Mouse (Mus musculus): ENCODE data around the gene Vmn1r196. TPM values are rescaled to one million over a fixed set of nuclear protein-coding genes. Genes with fewer than 3 reads are reported as not detected.
"Not testable (repeated sequence)": the region's sequence is repeated elsewhere in the genome, so short reads cannot be mapped to it uniquely, and the experiment has no call there.

Vmn1r196 gene
- polyA plus RNA-seq (2017; shearing (Covaris generic)): not detected

DNA sequence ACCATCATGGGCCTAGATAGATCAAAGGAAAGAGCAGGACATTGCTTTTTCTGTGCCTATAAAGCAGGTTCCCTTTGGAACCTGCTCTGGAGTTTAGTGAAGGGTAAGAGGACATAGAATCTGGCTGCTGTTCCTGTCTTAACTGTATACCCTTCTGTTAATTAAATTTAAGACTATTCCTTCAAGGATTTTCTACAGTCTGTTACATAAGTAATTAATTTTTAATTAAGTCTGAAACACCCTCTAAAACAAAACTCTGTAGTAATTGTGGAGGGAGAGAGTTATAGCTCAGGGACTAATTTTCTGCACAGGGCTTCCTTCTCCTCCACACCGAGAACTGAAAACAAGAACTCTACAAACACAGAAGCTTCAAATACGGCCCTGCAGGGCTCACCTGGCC, at the start of gene Vmn1r196:
Gene Vmn1r196, plus strand, starts transcription at position 301 of the 400 bp plus-strand sequence.
- ATAC-seq: no peak

DNA sequence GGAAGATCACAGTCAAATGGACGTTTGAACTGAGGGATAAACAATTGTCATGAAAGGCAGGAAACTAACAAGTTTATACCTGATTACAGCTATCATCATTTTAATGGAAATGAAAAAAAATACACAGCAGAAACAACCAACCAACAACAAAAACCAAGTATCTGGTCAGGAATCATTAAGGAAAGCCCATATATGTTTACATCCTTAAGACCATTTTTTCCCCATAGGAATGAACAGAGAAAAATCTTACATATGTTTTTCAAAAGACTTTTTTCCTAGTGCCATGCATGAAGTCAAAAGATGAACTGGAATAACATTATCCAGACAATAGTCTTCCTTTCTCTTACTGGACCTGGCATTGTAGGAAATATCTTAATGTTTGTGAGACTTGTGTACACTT, 45.8 kb upstream of the Vmn1r196 start, which contains the start of gene Vmn1r194:
Gene Vmn1r194, plus strand, starts transcription at position 301 of the 400 bp plus-strand sequence.
- no peak for ATAC-seq

DNA sequence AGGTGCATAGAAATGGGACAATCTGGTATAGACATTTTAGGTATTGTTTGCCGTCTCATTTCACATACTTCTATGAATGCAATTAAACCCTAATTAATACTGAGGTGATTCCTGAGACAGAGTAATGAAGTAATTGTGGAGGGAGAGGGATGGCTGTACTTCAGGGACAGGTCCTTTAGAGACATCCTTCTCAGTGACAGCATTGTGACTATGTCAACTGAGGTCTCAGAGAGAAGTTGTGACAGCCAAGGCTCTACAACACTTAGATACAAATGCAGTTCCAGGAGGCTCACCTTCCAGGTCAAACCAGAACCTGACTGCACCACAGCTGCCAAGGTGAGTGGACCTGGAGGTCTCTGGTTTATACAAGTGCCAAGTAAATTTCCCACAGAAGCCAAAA, 19.5 kb upstream of the Vmn1r196 start, which contains the start of gene Vmn1r195:
Gene Vmn1r195, plus strand, starts transcription at position 301 of the 400 bp plus-strand sequence.
- ATAC-seq: not testable (repeated sequence)

DNA sequence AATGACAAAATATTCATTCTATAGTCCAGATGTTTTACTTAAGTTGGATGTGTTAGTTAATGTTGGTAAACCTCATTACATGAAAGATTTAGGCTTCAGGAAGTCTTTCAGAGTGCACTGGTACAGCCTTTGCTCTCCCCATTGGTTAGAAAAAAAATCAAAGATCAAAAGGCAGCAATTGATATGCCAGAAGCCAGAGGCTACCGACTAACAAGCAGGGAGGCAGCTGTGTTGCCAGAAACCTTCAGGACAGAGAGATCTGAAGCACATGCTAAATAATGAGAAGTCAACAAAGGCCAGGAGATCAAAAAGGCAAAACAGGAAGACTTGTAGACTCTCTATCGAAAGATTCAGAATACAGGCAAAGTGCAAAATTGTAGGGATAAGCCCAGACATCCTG, 18.0 kb upstream of the Vmn1r196 start:
- no peak for ATAC-seq

DNA sequence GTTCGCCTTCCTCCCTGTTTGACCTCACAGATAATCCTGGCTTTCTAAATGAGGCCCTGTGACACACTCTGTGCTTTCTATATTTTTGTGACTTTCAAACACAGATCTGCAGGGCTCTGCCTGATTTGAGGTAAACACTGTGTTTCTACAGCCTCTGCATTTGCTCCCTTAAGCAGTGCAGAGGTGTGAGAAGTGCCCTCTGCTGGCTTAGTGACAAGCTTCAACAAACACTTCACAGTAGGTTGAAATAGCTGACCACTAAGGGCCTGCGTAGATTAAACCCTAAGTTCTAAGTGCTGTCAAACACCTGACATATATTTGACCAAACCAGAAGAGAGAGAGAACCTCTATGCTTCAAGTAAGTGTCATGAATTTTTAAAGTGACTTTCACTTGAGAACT, 5.1 kb upstream of the Vmn1r196 start:
- ATAC-seq: no peak

DNA sequence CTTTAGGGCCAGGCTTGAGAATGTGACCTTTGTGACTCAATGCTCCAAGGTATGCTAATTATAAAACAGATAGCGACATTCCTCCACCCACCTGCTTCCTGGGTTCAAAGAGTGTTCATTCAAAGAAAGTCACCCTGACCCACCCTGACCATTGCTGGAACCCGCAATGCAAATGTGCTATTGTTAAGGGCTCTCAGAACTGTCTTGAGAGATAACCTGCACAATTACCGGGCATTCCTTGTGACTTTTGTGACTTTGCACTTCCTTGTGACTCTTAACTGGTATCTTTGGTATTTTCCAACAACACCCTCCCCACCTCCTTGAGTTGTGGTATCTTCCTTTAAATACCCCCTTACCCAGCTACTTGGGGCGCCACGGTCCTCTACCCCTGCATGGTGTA, 18.4 kb downstream of the Vmn1r196 start:
- not testable (repeated sequence) for ATAC-seq

DNA sequence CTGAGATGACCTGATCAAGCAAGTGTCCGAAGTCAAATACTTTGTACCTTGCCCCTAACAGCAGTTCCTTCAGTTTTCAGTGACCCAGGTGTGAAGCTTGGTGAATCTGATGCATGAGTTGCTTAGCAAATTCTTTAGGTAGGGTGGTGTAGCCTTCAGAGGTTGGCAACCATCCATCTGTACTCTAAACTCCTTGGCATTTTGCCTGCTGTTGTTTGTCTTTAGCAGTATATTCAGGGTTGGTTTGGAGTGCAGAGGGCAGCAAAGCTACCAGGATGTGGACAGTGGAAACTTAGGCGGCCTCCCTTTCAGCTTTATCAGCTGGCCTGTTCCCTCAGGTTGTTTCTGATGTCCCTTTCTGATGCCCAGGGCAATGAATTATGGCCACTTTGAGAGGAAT, 25.6 kb downstream of the Vmn1r196 start:
- ATAC-seq: no peak

DNA sequence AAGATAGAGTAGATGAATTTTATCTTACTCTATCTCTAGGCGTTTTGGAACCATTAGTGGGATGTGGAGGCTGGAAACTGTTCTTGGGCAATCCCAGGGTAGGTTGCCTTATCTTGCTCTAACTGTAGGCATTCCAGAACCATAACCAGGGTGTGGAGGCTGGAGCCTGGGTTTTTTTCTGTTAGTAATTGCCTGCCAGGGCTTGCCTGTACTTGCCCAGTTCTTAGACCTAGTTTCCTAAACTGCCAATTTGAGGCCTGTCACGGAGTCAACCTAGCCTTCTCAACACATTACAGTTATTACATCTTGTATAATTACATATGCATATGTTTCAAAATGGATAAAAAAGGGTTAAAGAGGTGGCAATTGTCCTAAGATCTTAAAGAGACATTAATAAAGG, 27.6 kb downstream of the Vmn1r196 start:
- no peak for ATAC-seq

DNA sequence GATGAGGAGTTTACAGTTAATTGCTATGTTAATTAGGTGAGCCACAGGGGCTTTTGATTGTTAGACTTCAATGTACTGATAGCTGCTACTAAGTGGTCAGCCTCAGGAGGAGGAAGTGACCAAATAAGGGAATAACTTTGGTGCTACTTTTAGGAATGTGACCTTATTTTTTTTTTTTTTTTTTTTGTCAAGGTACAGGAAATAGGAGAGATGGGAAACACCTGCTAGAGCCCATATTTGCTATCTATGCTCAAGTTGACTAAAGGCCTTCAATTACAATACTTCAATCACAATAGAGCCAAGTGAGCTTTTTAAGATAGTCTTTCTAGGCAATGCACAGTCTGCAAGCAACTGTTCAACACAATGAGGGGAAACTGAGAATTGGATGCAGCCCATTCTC, 30.4 kb downstream of the Vmn1r196 start:
- ATAC-seq: no peak

DNA sequence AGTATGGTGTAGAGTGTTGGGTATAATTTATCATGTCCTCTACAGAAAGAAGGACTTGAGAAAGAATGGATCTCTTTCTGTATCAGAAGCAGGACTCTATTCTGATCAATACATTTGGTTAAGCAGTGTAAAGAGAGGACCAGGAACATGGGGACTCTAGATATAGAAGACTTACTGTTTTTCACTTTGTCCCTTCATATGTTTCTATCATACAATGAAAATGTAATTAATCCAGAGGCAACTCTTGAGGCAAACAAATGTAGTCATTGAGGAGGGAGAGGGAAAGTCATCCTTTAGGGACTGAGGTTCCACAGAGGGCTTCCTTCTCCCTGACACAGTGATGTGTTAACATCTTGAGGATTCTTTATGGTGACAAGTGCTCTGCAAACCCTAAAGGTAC, 34.6 kb downstream of the Vmn1r196 start, which contains the start of gene Vmn1r197:
Gene Vmn1r197, plus strand, starts transcription at position 301 of the 400 bp plus-strand sequence.
- no peak for ATAC-seq

DNA sequence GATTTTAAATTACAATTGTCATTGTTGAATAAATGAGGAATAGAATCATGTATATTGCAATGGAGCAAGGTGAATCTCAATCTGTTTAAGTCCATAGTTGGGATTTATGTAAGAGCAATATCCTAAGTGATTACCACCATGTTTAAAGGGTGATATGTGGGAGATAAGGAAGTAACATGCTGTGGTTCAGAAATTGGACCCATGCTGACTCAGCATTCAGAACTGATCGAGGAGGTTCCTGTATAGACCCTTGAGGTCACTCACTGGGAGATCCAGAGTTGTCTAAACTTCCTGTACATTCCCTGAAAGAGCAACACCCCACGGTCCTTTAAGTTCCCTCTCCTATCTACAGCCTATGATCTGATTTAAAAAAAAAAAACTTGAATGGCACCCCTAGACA, 43.5 kb downstream of the Vmn1r196 start:
- ATAC-seq: no peak

DNA sequence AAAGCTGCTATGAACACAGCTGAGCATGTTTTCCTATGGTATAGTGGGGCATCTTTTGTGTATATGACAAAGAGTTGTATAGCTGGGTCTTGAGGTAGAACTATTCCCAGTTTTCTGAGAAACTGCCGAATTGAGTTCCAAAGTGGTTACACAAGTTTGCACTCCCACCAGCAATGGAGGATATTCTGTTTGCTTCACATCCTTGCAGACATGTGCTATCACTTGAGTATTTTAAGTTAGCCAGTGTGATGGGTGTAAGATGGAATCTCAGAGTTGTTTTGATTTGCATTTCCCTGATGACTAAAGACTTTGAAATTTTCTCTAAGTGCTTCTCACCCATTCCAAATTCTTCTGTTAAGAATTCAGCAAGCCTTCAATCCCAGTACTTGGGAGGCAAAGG, 45.8 kb downstream of the Vmn1r196 start:
- no peak for ATAC-seq

Other genes with a start within 250 kb of the Vmn1r196 start
- 10 to 100 TPM in 1 of 2 experiments, 1 to 10 TPM in 1; 5.9 to 14.6 TPM for gene Hist1h4i, start 248.6 kb upstream of the Vmn1r196 start, polyA plus RNA-seq (2017; shearing (Covaris generic))
- not detected for gene Hist1h2ag, start 247.0 kb upstream of the Vmn1r196 start, polyA plus RNA-seq (2017; shearing (Covaris generic))
- 10 to 100 TPM in 1 of 2 experiments, 1 to 10 TPM in 1; 4.4 to 13.9 TPM for gene Hist1h2bj, start 246.7 kb upstream of the Vmn1r196 start, polyA plus RNA-seq (2017; shearing (Covaris generic))
- gene Vmn1r188, start 205.5 kb upstream of the Vmn1r196 start, polyA plus RNA-seq (2017; shearing (Covaris generic)): not detected
- gene Vmn1r189, start 184.1 kb upstream of the Vmn1r196 start, polyA plus RNA-seq (2017; shearing (Covaris generic)): not detected
- not detected for gene Vmn1r191, start 106.0 kb upstream of the Vmn1r196 start, polyA plus RNA-seq (2017; shearing (Covaris generic))
- gene Vmn1r192, start 98.8 kb upstream of the Vmn1r196 start, polyA plus RNA-seq (2017; shearing (Covaris generic)): not detected
- not detected for gene Vmn1r193, start 66.8 kb upstream of the Vmn1r196 start, polyA plus RNA-seq (2017; shearing (Covaris generic))
- not detected for gene Vmn1r194, start 45.7 kb upstream of the Vmn1r196 start, polyA plus RNA-seq (2017; shearing (Covaris generic))
- gene Vmn1r195, start 19.4 kb upstream of the Vmn1r196 start, polyA plus RNA-seq (2017; shearing (Covaris generic)): not detected
- under 1 TPM in 1 of 2 experiments, not detected in 1; 0.08 TPM for gene Vmn1r197, start 34.7 kb downstream of the Vmn1r196 start, polyA plus RNA-seq (2017; shearing (Covaris generic))
- under 1 TPM in 1 of 2 experiments, not detected in 1; 0.07 TPM for gene Vmn1r198, start 60.4 kb downstream of the Vmn1r196 start, polyA plus RNA-seq (2017; shearing (Covaris generic))
- not detected for gene Vmn1r199, start 89.9 kb downstream of the Vmn1r196 start, polyA plus RNA-seq (2017; shearing (Covaris generic))
- not detected for gene Vmn1r200, start 100.5 kb downstream of the Vmn1r196 start, polyA plus RNA-seq (2017; shearing (Covaris generic))
- gene Vmn1r201, start 182.0 kb downstream of the Vmn1r196 start, polyA plus RNA-seq (2017; shearing (Covaris generic)): not detected
- gene Vmn1r202, start 215.5 kb downstream of the Vmn1r196 start, polyA plus RNA-seq (2017; shearing (Covaris generic)): under 1 TPM in 1 of 2 experiments, not detected in 1; 0.05 TPM
- under 1 TPM; 0.05 to 0.13 TPM for gene Vmn1r203, start 228.2 kb downstream of the Vmn1r196 start, polyA plus RNA-seq (2017; shearing (Covaris generic))